Mouse (Mus musculus): Measurements from ENCODE around the gene Piwil1. TPM values are rescaled to one million over a fixed set of nuclear protein-coding genes. Genes with fewer than 3 reads are reported as not detected.

The Piwil1 gene
- polyA plus RNA-seq, 1 experiment from 2014 or later = 0.07 TPM

DNA sequence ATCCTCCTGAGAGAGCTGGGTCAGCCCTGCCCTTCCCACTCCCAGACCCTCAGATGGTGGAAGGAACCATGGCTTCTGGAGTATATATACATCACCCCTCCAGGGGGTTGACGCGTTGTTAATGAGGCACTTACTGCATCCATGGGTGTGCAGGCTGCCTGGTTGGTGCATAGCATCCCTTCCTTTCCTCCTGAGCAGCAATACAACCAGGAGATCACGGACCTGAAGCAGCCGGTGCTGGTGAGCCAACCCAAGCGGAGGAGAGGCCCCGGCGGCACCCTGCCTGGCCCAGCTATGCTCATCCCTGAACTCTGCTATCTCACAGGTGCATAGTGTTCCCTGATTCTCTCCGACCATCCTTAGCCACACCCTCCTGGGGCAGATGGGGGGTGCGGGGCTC is 42.9 kb downstream of the Piwil1 start:
- H3K4me2 ChIP-seq (ENCODE audit: low read depth, low read length) = no peak overlapping the region
- WGBS = 67% methylated on average over 7 of the region's 9 CpGs
- no peak for ATAC-seq (ENCODE audit: low read depth)

DNA sequence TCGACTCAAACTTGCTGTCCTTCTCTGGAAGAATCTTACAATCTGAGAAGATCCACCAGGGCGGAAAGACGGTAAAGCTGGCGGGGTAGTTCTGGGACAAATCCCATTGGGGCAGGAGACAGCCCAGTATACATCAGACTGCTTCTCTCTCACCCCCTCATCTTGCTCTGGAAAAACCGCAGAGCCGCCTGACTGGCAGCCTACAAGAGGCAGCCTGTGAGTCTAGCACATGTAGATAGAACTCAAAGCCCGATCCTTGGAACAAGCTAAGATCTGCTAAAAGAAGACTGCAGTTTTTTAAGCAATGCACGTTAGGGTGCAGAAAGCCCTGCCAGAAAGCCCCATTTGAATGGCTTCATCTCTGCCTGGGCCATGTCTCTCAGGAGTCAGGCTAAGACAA is 43.9 kb downstream of the Piwil1 start:
- Histone ChIP-seq H3K9me3 (ENCODE audit: control insufficient read depth, low read length) (no peaks in the 10 kb centered on the region), H3K4me2 (ENCODE audit: low read depth, low read length) (no peak overlapping the region), H3K4me1 (ENCODE audit: control insufficient read depth, insufficient read depth, low read length) (no peaks in the 10 kb centered on the region), H3K4me3 (ENCODE audit: low read depth, low read length) (no peak overlapping the region), H3K27me3 (replicated peaks; ENCODE audit: control insufficient read depth, insufficient read depth, low read length) (no peaks in the 10 kb centered on the region), H3K36me3 (ENCODE audit: control insufficient read depth, insufficient read depth, low read length) (no peaks in the 10 kb centered on the region), H3K9ac (ENCODE audit: low read depth, low read length) (no peak overlapping the region), H3K27ac (replicated peaks; ENCODE audit: low read depth, low read length) (no peak overlapping the region)
- DNase-seq (ENCODE audit: low spot score) (no peak), ATAC-seq (ENCODE audit: low read depth) (no peak)
- 76% methylated on average over 8 of the region's 8 CpGs for WGBS

More for the DNA sequence above, 42.9 kb downstream of the Piwil1 start:
- no peak overlapping the region for H3K27ac ChIP-seq (replicated peaks; ENCODE audit: low read depth, low read length)
- no peak for DNase-seq (ENCODE audit: low spot score)
- H3K4me3 ChIP-seq (ENCODE audit: low read depth, low read length) = no peak overlapping the region
- no peaks in the 10 kb centered on the region for H3K4me1 ChIP-seq (ENCODE audit: control insufficient read depth, insufficient read depth, low read length)
- H3K36me3 ChIP-seq (ENCODE audit: control insufficient read depth, insufficient read depth, low read length) = no peaks in the 10 kb centered on the region
- no peaks in the 10 kb centered on the region for H3K27me3 ChIP-seq (replicated peaks; ENCODE audit: control insufficient read depth, insufficient read depth, low read length)
- H3K9me3 ChIP-seq (ENCODE audit: control insufficient read depth, low read length) = no peaks in the 10 kb centered on the region
- H3K9ac ChIP-seq (ENCODE audit: low read depth, low read length) = no peak overlapping the region

DNA sequence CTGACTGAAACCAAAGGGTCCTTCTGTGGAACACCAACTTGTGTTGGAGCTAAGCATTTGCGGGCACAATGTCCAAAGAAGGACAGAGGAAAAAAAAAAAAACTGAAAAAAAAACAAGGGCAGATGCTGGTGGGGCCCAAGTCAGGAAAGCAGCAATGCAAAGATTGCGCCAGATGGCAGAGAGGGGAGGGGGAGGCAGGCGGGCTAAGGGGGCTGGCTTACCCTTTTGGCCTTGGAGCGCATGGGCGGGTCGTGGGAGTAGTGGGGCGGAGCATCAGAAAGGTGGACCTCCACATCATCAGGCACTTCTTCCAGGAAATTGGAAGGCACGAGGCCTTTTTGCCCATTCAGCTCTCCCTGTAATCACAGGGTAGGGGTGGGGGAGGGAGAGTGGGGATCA is 58.8 kb downstream of the Piwil1 start:
- ATAC-seq (ENCODE audit: low read depth) (no peak), DNase-seq (ENCODE audit: low spot score) (peak; percentile 8)
- WGBS = 63% methylated on average over 7 of the region's 8 CpGs
- no peak overlapping the region for H3K4me3 ChIP-seq (ENCODE audit: low read depth, low read length)
- H3K36me3 ChIP-seq (ENCODE audit: control insufficient read depth, insufficient read depth, low read length) = no peaks in the 10 kb centered on the region
- no peak overlapping the region for H3K9ac ChIP-seq (ENCODE audit: low read depth, low read length)
- H3K9me3 ChIP-seq (ENCODE audit: control insufficient read depth, low read length) = no peaks in the 10 kb centered on the region
- H3K27ac ChIP-seq (replicated peaks; ENCODE audit: low read depth, low read length) = no peak overlapping the region
- H3K27me3 ChIP-seq (replicated peaks; ENCODE audit: control insufficient read depth, insufficient read depth, low read length) = no peaks in the 10 kb centered on the region
- H3K4me1 ChIP-seq (ENCODE audit: control insufficient read depth, insufficient read depth, low read length) = no peaks in the 10 kb centered on the region
- H3K4me2 ChIP-seq (ENCODE audit: low read depth, low read length) = no peak overlapping the region

- H3K27me3 ChIP-seq (replicated peaks; ENCODE audit: control insufficient read depth, insufficient read depth, low read length) = no peaks in the 10 kb centered on the region
- ATAC-seq (ENCODE audit: low read depth) (peak; percentile 94), DNase-seq (ENCODE audit: low spot score) (peak; percentile 75)
- WGBS = 3% methylated on average over 10 of the region's 10 CpGs
- no peak overlapping the region for H3K9ac ChIP-seq (ENCODE audit: low read depth, low read length)
- H3K4me2 ChIP-seq (ENCODE audit: low read depth, low read length) = peak overlapping the region; percentile 30
- H3K4me1 ChIP-seq (ENCODE audit: control insufficient read depth, insufficient read depth, low read length) = peaks cover 4% of the 10 kb centered on the region
- H3K9me3 ChIP-seq (ENCODE audit: control insufficient read depth, low read length) = no peaks in the 10 kb centered on the region
- H3K27ac ChIP-seq (replicated peaks; ENCODE audit: low read depth, low read length) = no peak overlapping the region
- 0 out of 2 replicates have a peak overlapping the region, but pooled peaks have one; percentile 4 for H3K4me3 ChIP-seq (ENCODE audit: low read depth, low read length)
- no peaks in the 10 kb centered on the region for H3K36me3 ChIP-seq (ENCODE audit: control insufficient read depth, insufficient read depth, low read length)
Observed at GRCm38 (mm10) chr5:128769026-128769631, 66.8 kb downstream of the Piwil1 start.

DNA sequence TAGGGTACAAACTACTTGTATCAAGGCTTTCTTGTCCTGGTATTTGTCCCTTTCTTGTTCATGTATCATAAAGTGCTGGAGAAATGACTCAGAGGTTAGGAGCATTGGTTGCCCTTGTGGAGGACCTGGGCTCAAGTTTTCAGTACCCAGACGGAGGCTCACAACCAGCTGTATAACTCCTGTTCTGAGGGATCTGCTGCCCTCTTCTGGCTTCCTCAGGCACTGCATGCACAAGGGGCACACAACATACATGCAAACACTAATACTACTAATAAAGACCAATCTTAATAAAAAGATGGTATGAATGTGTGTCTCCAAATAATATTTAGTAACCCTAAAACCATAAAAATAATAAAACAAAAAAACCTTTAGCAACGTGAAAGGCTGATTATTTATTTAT is 74.1 kb downstream of the Piwil1 start:
- no peaks in the 10 kb centered on the region for H3K27me3 ChIP-seq (replicated peaks; ENCODE audit: control insufficient read depth, insufficient read depth, low read length)
- DNase-seq (ENCODE audit: low spot score) (no peak), ATAC-seq (ENCODE audit: low read depth) (no peak)
- H3K36me3 ChIP-seq (ENCODE audit: control insufficient read depth, insufficient read depth, low read length) = no peaks in the 10 kb centered on the region
- H3K4me3 ChIP-seq (ENCODE audit: low read depth, low read length) = no peak overlapping the region
- H3K4me1 ChIP-seq (ENCODE audit: control insufficient read depth, insufficient read depth, low read length) = no peaks in the 10 kb centered on the region
- H3K9ac ChIP-seq (ENCODE audit: low read depth, low read length) = no peak overlapping the region
- 58% methylated on average over 2 of the region's 2 CpGs for WGBS
- no peaks in the 10 kb centered on the region for H3K9me3 ChIP-seq (ENCODE audit: control insufficient read depth, low read length)
- no peak overlapping the region for H3K27ac ChIP-seq (replicated peaks; ENCODE audit: low read depth, low read length)
- H3K4me2 ChIP-seq (ENCODE audit: low read depth, low read length) = no peak overlapping the region

DNA sequence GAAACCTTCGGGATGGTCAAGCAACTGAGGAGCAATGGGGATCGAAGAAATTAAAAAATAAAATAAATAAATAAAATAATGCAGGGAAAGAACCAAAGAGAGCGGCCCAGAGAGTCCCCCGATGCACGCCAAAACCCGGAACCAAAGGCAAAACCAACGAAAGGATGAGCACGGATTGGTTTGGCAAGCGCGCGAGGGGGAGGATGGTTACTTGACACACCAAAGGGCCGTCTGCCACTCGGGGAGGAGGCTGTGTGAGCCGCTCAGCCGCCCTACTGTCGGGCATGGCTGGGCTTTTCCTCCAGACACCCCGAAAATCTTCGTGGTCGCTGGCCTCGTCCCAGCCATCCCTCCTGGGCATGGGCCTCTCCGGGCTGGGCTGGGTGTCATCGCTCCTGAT is 79.3 kb downstream of the Piwil1 start:
- WGBS = 69% methylated on average over 22 of the region's 22 CpGs
- no peak overlapping the region for H3K4me2 ChIP-seq (ENCODE audit: low read depth, low read length)
- DNase-seq (ENCODE audit: low spot score) (no peak), ATAC-seq (ENCODE audit: low read depth) (no peak)
- no peak overlapping the region for H3K27ac ChIP-seq (replicated peaks; ENCODE audit: low read depth, low read length)
- H3K4me3 ChIP-seq (ENCODE audit: low read depth, low read length) = no peak overlapping the region
- no peaks in the 10 kb centered on the region for H3K9me3 ChIP-seq (ENCODE audit: control insufficient read depth, low read length)
- H3K36me3 ChIP-seq (ENCODE audit: control insufficient read depth, insufficient read depth, low read length) = no peaks in the 10 kb centered on the region
- no peaks in the 10 kb centered on the region for H3K4me1 ChIP-seq (ENCODE audit: control insufficient read depth, insufficient read depth, low read length)
- no peaks in the 10 kb centered on the region for H3K27me3 ChIP-seq (replicated peaks; ENCODE audit: control insufficient read depth, insufficient read depth, low read length)
- H3K9ac ChIP-seq (ENCODE audit: low read depth, low read length) = no peak overlapping the region

GRCm38 (mm10) chr5:128800592-128800991 is 98.3 kb downstream of the Piwil1 start:
- H3K36me3 ChIP-seq (ENCODE audit: control insufficient read depth, insufficient read depth, low read length) = no peaks in the 10 kb centered on the region
- H3K9me3 ChIP-seq (ENCODE audit: control insufficient read depth, low read length) = peaks cover 1% of the 10 kb centered on the region; the same call in 1 of the 2 replicates
- ATAC-seq (ENCODE audit: low read depth) (no peak), DNase-seq (ENCODE audit: low spot score) (no peak)
- H3K4me3 ChIP-seq (ENCODE audit: low read depth, low read length) = no peak overlapping the region
- WGBS = 90% methylated on average over 5 of the region's 5 CpGs
- H3K4me2 ChIP-seq (ENCODE audit: low read depth, low read length) = no peak overlapping the region
- H3K9ac ChIP-seq (ENCODE audit: low read depth, low read length) = no peak overlapping the region
- H3K4me1 ChIP-seq (ENCODE audit: control insufficient read depth, insufficient read depth, low read length) = no peaks in the 10 kb centered on the region
- no peak overlapping the region for H3K27ac ChIP-seq (replicated peaks; ENCODE audit: low read depth, low read length)
- H3K27me3 ChIP-seq (replicated peaks; ENCODE audit: control insufficient read depth, insufficient read depth, low read length) = no peaks in the 10 kb centered on the region

Other genes starting within 250 kb of the Piwil1 start
- gene Fzd10, start 101.7 kb upstream of the Piwil1 start, polyA plus RNA-seq (2014; fragmentation: Nextera tagmentation; extraction: Ambion mirVana) = 4.7 and 7.6 TPM in 2 replicates

All from embryonic facial prominence, embryonic 14.5 days (tissue).